Mouse (Mus musculus): ENCODE data around the gene Prkd3. TPM values are rescaled to one million over a fixed set of nuclear protein-coding genes. Genes with fewer than 3 reads are reported as not detected.

The Prkd3 gene
- total RNA-seq, 2 experiments from 2014 or later: 15.9 to 16.0 TPM

- no peak for DNase-seq
Measured at GRCm38 (mm10) chr17:78999745-79000270, 20.8 kb downstream of the Prkd3 start.

GRCm38 (mm10) chr17:78999189-78999588 lies 21.4 kb downstream of the Prkd3 start:
- no peak for DNase-seq

GRCm38 (mm10) chr17:78998130-78998529 lies 22.5 kb downstream of the Prkd3 start:
- DNase-seq: no peak

GRCm38 (mm10) chr17:78994931-78995820 lies 25.4 kb downstream of the Prkd3 start:
- DNase-seq: peak in 1 of 2 experiments; percentile 47

- peak; percentile 44 to 49 for DNase-seq
Measured at GRCm38 (mm10) chr17:78994382-78994781, 26.2 kb downstream of the Prkd3 start.

GRCm38 (mm10) chr17:78993670-78994069 lies 26.9 kb downstream of the Prkd3 start:
- DNase-seq: no peak

GRCm38 (mm10) chr17:78992303-78993027 lies 28.2 kb downstream of the Prkd3 start:
- DNase-seq: no peak

GRCm38 (mm10) chr17:78991549-78991948 lies 29.1 kb downstream of the Prkd3 start:
- DNase-seq: no peak

- DNase-seq: no peak
Measured at GRCm38 (mm10) chr17:78989015-78989414, 31.6 kb downstream of the Prkd3 start.

GRCm38 (mm10) chr17:78983736-78984135 lies 36.9 kb downstream of the Prkd3 start:
- DNase-seq: no peak

GRCm38 (mm10) chr17:78983166-78983565 lies 37.5 kb downstream of the Prkd3 start:
- no peak for DNase-seq

- no peak for DNase-seq
Measured at GRCm38 (mm10) chr17:78968500-78968899, 52.1 kb downstream of the Prkd3 start.

GRCm38 (mm10) chr17:78966092-78966883 lies 54.3 kb downstream of the Prkd3 start:
- DNase-seq: no peak

GRCm38 (mm10) chr17:78964387-78964786 lies 56.2 kb downstream of the Prkd3 start:
- no peak for DNase-seq

- DNase-seq: no peak
Measured at GRCm38 (mm10) chr17:78959473-78959872, 61.1 kb downstream of the Prkd3 start.

- DNase-seq: no peak
Measured at GRCm38 (mm10) chr17:78953240-78953639, 67.4 kb downstream of the Prkd3 start.

- no peak for DNase-seq
Measured at GRCm38 (mm10) chr17:78952070-78952469, 68.5 kb downstream of the Prkd3 start.

GRCm38 (mm10) chr17:78951225-78951624 lies 69.4 kb downstream of the Prkd3 start:
- no peak for DNase-seq

GRCm38 (mm10) chr17:78942579-78942978 lies 78.0 kb downstream of the Prkd3 start:
- DNase-seq: no peak

- DNase-seq: no peak
Measured at GRCm38 (mm10) chr17:78938927-78939326, 81.7 kb downstream of the Prkd3 start.

- no peak for DNase-seq
Measured at GRCm38 (mm10) chr17:78937229-78937853, 83.3 kb downstream of the Prkd3 start.
